Mouse (Mus musculus) forebrain, embryonic 15.5 days (tissue): Measurements from ENCODE around the gene Ano6. TPM values are rescaled to one million over a fixed set of nuclear protein-coding genes. Genes with fewer than 3 reads are reported as not detected.

Experiments used
- ATAC-seq: fragments of 200-750 bp; cut with Nextera tagmentation; replicated peaks from 2 replicates; pipeline ENCODE4 v1.8.0; 2017; ENCODE audit warnings: mild to moderate bottlenecking, moderate TSS enrichment, moderate library complexity
- H3K27ac ChIP-seq: fragments of 300-500 bp; sonication (generic); replicated peaks from 2 replicates; pipeline ENCODE4 v1.5.1; 2015; ENCODE audit warnings: mild to moderate bottlenecking, inconsistent platforms
- H3K27me3 ChIP-seq: fragments of 300-500 bp; sonication (generic); 2 replicates; pipeline ENCODE4 v1.6.1; 2015; ENCODE audit warnings: inconsistent platforms
- H3K36me3 ChIP-seq: fragments of 300-500 bp; sonication (generic); 2 replicates; pipeline ENCODE4 v1.6.1; 2015; ENCODE audit warnings: mild to moderate bottlenecking, inconsistent platforms
- H3K4me1 ChIP-seq: fragments of 300-500 bp; sonication (generic); 2 replicates; pipeline ENCODE4 v1.6.1; 2015; ENCODE audit warnings: inconsistent platforms
- H3K4me2 ChIP-seq: fragments of 300-500 bp; sonication (generic); replicated peaks from 2 replicates; pipeline ENCODE4 v1.6.1; 2015; ENCODE audit warnings: mild to moderate bottlenecking, inconsistent platforms
- H3K4me3 ChIP-seq: fragments of 300-500 bp; sonication (generic); 2 replicates; pipeline ENCODE4 v1.5.1; 2015; ENCODE audit warnings: mild to moderate bottlenecking, inconsistent platforms
- H3K9ac ChIP-seq: fragments of 300-500 bp; sonication (generic); replicated peaks from 2 replicates; pipeline ENCODE4 v1.6.1; 2015; ENCODE audit warnings: mild to moderate bottlenecking, inconsistent platforms
- H3K9me3 ChIP-seq: fragments of 300-500 bp; sonication (generic); 2 replicates; pipeline ENCODE4 v1.6.1; 2016; ENCODE audit warnings: inconsistent platforms
- WGBS: fragments of 180-500 bp; shearing (Covaris S2); methylation state at CpG from one replicate; pipeline ENCODE4 v1.1.7; 2015; ENCODE audit warnings: mixed read lengths; 5-methylcytosine and 5-hydroxymethylcytosine counted together
- polyA plus RNA-seq: library from polyadenylated mRNA; unstranded; fragments of >200 nt; fragmentation: Nextera tagmentation; extraction: Ambion mirVana; gene quantifications from 2 replicates; pipeline ENCODE4 v1.2.1, GENCODE M21; 2015

Gene Ano6
- polyA plus RNA-seq, result 22.1 and 22.4 TPM in 2 replicates

GRCm38 (mm10) chr15:95790529-95791071 lies at the start of gene Ano6:
Gene Ano6 (plus strand): TSS chr15:95790843.
- WGBS, result under 1% methylated on average over 51 of the region's 51 CpGs

DNA sequence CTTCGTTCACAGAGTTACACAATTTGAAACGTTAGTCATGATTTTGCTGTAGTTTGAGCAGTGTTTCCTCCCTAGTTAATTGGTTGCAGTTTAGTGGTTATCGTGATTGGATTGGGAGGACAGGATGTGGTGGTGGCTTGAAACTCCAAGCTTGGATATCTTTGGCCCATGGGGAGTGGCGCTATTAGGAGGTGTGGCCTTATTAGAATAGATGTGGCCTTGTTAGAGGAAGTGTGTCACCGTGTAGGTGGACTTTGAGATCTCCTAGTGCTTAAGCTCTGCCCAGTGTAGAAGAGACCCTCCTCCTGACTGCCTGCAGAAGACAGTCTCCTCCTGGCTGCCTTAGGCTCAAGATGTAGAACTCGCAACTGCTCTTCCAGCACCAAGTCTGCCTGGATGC lies 47.7 kb upstream of the Ano6 start:
- no peak overlapping the region for H3K27ac ChIP-seq
- no peaks in the 10 kb centered on the region for H3K27me3 ChIP-seq
- no peaks in the 10 kb centered on the region for H3K36me3 ChIP-seq
- ATAC-seq, result no peak
- peaks cover 11% of the 10 kb centered on the region for H3K4me1 ChIP-seq
- no peak overlapping the region for H3K9ac ChIP-seq
- WGBS, result 86% methylated on average over 6 of the region's 6 CpGs
- H3K4me2 ChIP-seq, result no peak overlapping the region
- H3K4me3 ChIP-seq, result no peak overlapping the region
- H3K9me3 ChIP-seq, result no peaks in the 10 kb centered on the region

More at GRCm38 (mm10) chr15:95790529-95791071, at the start of gene Ano6:
- H3K4me2 ChIP-seq, result peak within 1 kb of the TSS; percentile 63
- H3K27me3 ChIP-seq, result no peaks in the 10 kb centered on the region
- ATAC-seq, result peak; percentile 98
- peaks cover 32% of the 10 kb centered on the region for H3K4me1 ChIP-seq
- peak within 1 kb of the TSS; percentile 65 for H3K9ac ChIP-seq
- peak within 1 kb of the TSS; percentile 85 for H3K27ac ChIP-seq
- no peaks in the 10 kb centered on the region for H3K9me3 ChIP-seq
- no peaks in the 10 kb centered on the region for H3K36me3 ChIP-seq
- H3K4me3 ChIP-seq, result peak within 1 kb of the TSS; percentile 60

GRCm38 (mm10) chr15:95743856-95744255 lies 46.8 kb upstream of the Ano6 start:
- no peak overlapping the region for H3K27ac ChIP-seq
- H3K4me3 ChIP-seq, result no peak overlapping the region
- H3K4me2 ChIP-seq, result no peak overlapping the region
- WGBS, result 53% methylated on average over 2 of the region's 2 CpGs
- no peak for ATAC-seq
- no peaks in the 10 kb centered on the region for H3K27me3 ChIP-seq
- H3K9me3 ChIP-seq, result no peaks in the 10 kb centered on the region
- no peaks in the 10 kb centered on the region for H3K36me3 ChIP-seq
- H3K9ac ChIP-seq, result no peak overlapping the region
- peaks cover 11% of the 10 kb centered on the region for H3K4me1 ChIP-seq

GRCm38 (mm10) chr15:95745346-95746106 lies 45.1 kb upstream of the Ano6 start:
- ATAC-seq, result peak; percentile 58; the same call in 1 of the 2 replicates
- WGBS, result 31% methylated on average over 10 of the region's 11 CpGs

DNA sequence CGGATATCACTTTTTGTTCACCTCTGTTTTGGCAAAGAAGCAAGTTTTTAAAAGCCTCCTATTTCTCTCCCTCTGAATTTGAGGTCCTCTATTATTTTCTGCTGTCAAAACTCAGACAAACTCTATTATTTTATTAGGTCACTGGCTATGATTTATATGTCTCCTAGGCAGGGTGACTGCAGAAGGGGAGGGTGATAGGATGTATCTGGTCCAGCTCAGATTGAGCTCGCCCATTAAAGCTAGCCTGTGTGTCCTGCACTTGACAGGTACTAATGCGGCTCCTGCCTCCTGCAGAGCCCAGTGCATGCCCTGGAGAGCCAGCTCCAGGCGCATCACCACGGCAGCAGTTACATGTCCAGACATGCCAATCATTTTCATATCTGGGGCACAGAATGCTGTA lies 44.1 kb upstream of the Ano6 start:
- ATAC-seq, result no peak

More at GRCm38 (mm10) chr15:95745346-95746106, 45.1 kb upstream of the Ano6 start:
- H3K4me3 ChIP-seq, result no peak overlapping the region
- no peak overlapping the region for H3K4me2 ChIP-seq
- no peaks in the 10 kb centered on the region for H3K9me3 ChIP-seq
- peaks cover 11% of the 10 kb centered on the region for H3K4me1 ChIP-seq
- H3K27me3 ChIP-seq, result no peaks in the 10 kb centered on the region
- H3K9ac ChIP-seq, result no peak overlapping the region
- no peaks in the 10 kb centered on the region for H3K36me3 ChIP-seq
- no peak overlapping the region for H3K27ac ChIP-seq

DNA sequence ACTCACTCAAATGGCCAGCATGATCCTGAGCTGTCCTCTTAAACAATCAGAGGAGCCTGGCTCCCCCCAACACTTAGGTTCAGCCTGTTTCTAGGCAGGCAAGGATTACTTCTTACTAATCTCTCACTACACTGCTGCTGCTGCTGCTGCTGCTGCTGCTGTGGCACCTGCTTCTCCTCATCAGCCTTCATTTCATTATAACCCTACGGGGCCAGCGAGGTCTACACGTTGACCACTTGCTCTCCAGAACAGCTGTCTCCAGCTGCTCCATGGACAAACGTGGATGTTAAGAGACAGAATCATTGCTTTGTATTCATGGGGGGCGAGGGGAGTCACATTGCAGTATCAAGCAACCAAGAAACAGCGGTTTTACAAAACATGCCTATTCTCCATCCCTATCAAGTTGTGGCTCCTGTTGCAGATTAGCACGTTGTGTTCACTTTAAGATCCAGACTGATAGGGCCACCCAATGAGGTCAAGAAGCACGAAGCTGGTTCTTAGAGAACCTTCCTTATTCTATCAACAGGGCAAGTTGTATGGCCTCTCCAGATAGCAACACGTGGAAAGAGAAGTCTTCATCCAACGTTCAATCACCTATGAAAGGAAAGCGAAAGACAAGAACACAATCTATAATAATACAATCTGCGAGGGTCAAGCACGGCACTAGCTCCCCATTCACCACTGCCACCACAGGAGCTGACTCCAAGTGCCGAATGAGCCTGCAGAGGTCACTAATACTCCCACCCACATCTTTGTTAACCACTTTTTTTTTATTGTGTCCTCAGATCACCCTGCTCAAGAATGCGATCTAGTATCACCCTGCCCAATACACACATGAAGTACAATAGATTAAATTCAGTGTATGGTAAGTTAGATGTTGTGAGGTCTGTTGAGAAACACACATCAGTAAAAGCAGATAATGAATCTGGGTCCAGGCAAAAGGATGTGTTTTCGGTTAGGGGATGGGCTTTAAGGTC lies 43.4 kb upstream of the Ano6 start:
- H3K9ac ChIP-seq, result no peak overlapping the region
- H3K36me3 ChIP-seq, result no peaks in the 10 kb centered on the region
- H3K4me1 ChIP-seq, result peaks cover 11% of the 10 kb centered on the region
- no peak overlapping the region for H3K27ac ChIP-seq
- no peak for ATAC-seq
- no peak overlapping the region for H3K4me3 ChIP-seq
- WGBS, result 88% methylated on average over 16 of the region's 16 CpGs
- no peaks in the 10 kb centered on the region for H3K27me3 ChIP-seq
- H3K9me3 ChIP-seq, result no peaks in the 10 kb centered on the region
- H3K4me2 ChIP-seq, result no peak overlapping the region

More for the DNA sequence above, 44.1 kb upstream of the Ano6 start:
- no peak overlapping the region for H3K27ac ChIP-seq
- H3K36me3 ChIP-seq, result no peaks in the 10 kb centered on the region
- WGBS, result 85% methylated on average over 5 of the region's 5 CpGs
- H3K4me2 ChIP-seq, result no peak overlapping the region
- no peak overlapping the region for H3K9ac ChIP-seq
- H3K4me1 ChIP-seq, result peaks cover 11% of the 10 kb centered on the region
- H3K27me3 ChIP-seq, result no peaks in the 10 kb centered on the region
- H3K9me3 ChIP-seq, result no peaks in the 10 kb centered on the region
- H3K4me3 ChIP-seq, result no peak overlapping the region

GRCm38 (mm10) chr15:95749216-95749615 lies 41.4 kb upstream of the Ano6 start:
- no peak for ATAC-seq
- WGBS, result 87% methylated on average over 5 of the region's 5 CpGs
- Histone ChIP-seq H3K4me3 (no peak overlapping the region), H3K4me1 (peaks cover 11% of the 10 kb centered on the region), H3K36me3 (no peaks in the 10 kb centered on the region), H3K27ac (no peak overlapping the region), H3K9ac (no peak overlapping the region), H3K9me3 (no peaks in the 10 kb centered on the region), H3K27me3 (no peaks in the 10 kb centered on the region), H3K4me2 (no peak overlapping the region)

DNA sequence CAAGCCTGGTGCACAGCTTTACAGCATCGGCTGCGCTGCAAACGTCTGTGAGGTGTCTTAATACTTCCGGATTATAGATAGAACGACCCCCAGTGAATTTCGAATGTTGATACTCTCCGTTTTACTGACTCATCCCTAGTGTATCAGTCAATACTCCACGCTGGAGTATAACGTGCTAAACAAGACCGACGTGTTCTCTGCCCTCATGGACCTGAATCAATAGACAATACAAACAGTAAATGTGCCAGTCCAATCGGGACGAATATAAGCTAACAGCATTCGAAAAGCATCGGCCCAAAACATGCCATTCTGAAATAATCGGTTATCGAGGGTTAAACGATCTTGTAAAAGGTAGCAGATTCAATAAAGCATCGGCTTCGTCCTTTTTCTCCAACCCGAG lies 40.6 kb upstream of the Ano6 start:
- H3K4me1 ChIP-seq, result peaks cover 10% of the 10 kb centered on the region
- no peak overlapping the region for H3K27ac ChIP-seq
- no peak overlapping the region for H3K4me2 ChIP-seq
- H3K4me3 ChIP-seq, result no peak overlapping the region
- H3K27me3 ChIP-seq, result no peaks in the 10 kb centered on the region
- 94% methylated on average over 21 of the region's 21 CpGs for WGBS
- H3K9me3 ChIP-seq, result no peaks in the 10 kb centered on the region
- ATAC-seq, result no peak
- no peaks in the 10 kb centered on the region for H3K36me3 ChIP-seq
- no peak overlapping the region for H3K9ac ChIP-seq

- no peaks in the 10 kb centered on the region for H3K4me1 ChIP-seq
- H3K4me2 ChIP-seq, result no peak overlapping the region
- ATAC-seq, result no peak
- H3K27me3 ChIP-seq, result no peaks in the 10 kb centered on the region
- no peak overlapping the region for H3K4me3 ChIP-seq
- no peaks in the 10 kb centered on the region for H3K9me3 ChIP-seq
- no peaks in the 10 kb centered on the region for H3K36me3 ChIP-seq
- no peak overlapping the region for H3K27ac ChIP-seq
- WGBS, result 89% methylated on average over 8 of the region's 8 CpGs
- H3K9ac ChIP-seq, result no peak overlapping the region
Observed at GRCm38 (mm10) chr15:95751832-95752676, 38.6 kb upstream of the Ano6 start.

- Histone ChIP-seq H3K4me2 (no peak overlapping the region), H3K27me3 (no peaks in the 10 kb centered on the region), H3K36me3 (no peaks in the 10 kb centered on the region), H3K9ac (no peak overlapping the region), H3K9me3 (no peaks in the 10 kb centered on the region), H3K27ac (no peak overlapping the region), H3K4me3 (no peak overlapping the region), H3K4me1 (no peaks in the 10 kb centered on the region)
- WGBS, result 93% methylated on average over 5 of the region's 5 CpGs
- no peak for ATAC-seq
Observed at GRCm38 (mm10) chr15:95752677-95753019, 38.0 kb upstream of the Ano6 start.

DNA sequence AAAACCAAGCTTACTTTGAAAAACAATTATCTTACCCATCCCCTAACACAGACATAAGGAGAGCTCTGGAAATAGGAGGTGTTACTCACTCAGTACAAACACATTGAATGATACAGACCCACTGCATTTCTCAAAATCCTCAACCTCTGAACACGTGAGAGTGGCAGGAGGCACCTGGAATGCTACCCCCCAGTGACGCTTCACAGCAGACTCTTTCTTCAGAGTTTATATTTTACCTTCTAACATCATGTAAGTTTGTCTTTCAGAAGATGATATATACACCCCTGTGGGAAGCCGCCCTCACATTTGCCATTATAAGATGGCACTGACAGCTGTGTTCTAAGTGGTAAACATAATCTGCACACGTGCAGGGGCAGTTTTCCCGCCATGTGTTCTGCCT lies 37.6 kb upstream of the Ano6 start:
- no peaks in the 10 kb centered on the region for H3K4me1 ChIP-seq
- no peaks in the 10 kb centered on the region for H3K27me3 ChIP-seq
- no peaks in the 10 kb centered on the region for H3K9me3 ChIP-seq
- H3K4me3 ChIP-seq, result no peak overlapping the region
- H3K4me2 ChIP-seq, result no peak overlapping the region
- 79% methylated on average over 5 of the region's 5 CpGs for WGBS
- no peak for ATAC-seq
- no peak overlapping the region for H3K27ac ChIP-seq
- no peaks in the 10 kb centered on the region for H3K36me3 ChIP-seq
- H3K9ac ChIP-seq, result no peak overlapping the region
